Mouse (Mus musculus) forebrain, embryonic 11.5 days (tissue): ENCODE measurements around the gene Aldh1b1. TPM values are rescaled to one million over a fixed set of nuclear protein-coding genes. Genes with fewer than 3 reads are reported as not detected.

Source experiments
- ATAC-seq: fragments of 200-750 bp; cut with Nextera tagmentation; replicated peaks from 2 replicates; pipeline ENCODE4 v1.8.0; 2017; ENCODE audit warnings: moderate TSS enrichment; ENCODE audit not compliant: low FRiP score
- DNase-seq: peaks from one replicate; pipeline ENCODE4 v3.0.0-alpha.2; 2017; ENCODE audit warnings: low spot score
- H3K27ac ChIP-seq: fragments of 300-500 bp; sonication (generic); 2 replicates; pipeline ENCODE4 v1.5.1; 2014; ENCODE audit warnings: low read depth, low read length
- H3K27me3 ChIP-seq: fragments of 300-500 bp; sonication (generic); 2 replicates; pipeline ENCODE4 v1.6.1; 2014; ENCODE audit warnings: mild to moderate bottlenecking, low read length, mixed read lengths; ENCODE audit not compliant: control insufficient read depth, insufficient read depth
- H3K36me3 ChIP-seq: fragments of 300-500 bp; sonication (generic); 2 replicates; pipeline ENCODE4 v1.6.1; 2014; ENCODE audit warnings: mild to moderate bottlenecking, low read length, moderate library complexity, mixed read lengths; ENCODE audit not compliant: control insufficient read depth, insufficient read depth
- H3K4me1 ChIP-seq: fragments of 300-500 bp; sonication (generic); replicated peaks from 2 replicates; pipeline ENCODE4 v1.6.1; 2014; ENCODE audit warnings: low read length, mixed read lengths; ENCODE audit not compliant: control insufficient read depth, insufficient read depth
- H3K4me2 ChIP-seq: fragments of 300-500 bp; sonication (generic); 2 replicates; pipeline ENCODE4 v1.6.1; 2014; ENCODE audit warnings: low read depth, mild to moderate bottlenecking, low read length, moderate library complexity, mixed read lengths; ENCODE audit not compliant: severe bottlenecking
- H3K4me3 ChIP-seq: fragments of 300-500 bp; sonication (generic); 2 replicates; pipeline ENCODE4 v1.5.1; 2014; ENCODE audit warnings: low read depth, low read length
- H3K9ac ChIP-seq: fragments of 300-500 bp; sonication (generic); 2 replicates; pipeline ENCODE4 v1.6.1; 2014; ENCODE audit warnings: low read length
- H3K9me3 ChIP-seq: fragments of 300-500 bp; sonication (generic); 2 replicates; pipeline ENCODE4 v1.6.1; 2016; ENCODE audit warnings: low read length, mixed read lengths; ENCODE audit not compliant: control insufficient read depth
- WGBS: fragments of 180-500 bp; shearing (Covaris S2); extraction: QIAGEN DNeasy Blood & Tissue Kit; methylation state at CpG from one replicate; pipeline ENCODE4 v1.1.7; 2014; 5-methylcytosine and 5-hydroxymethylcytosine counted together
- polyA plus RNA-seq: library from polyadenylated mRNA; unstranded; fragments of >200 nt; fragmentation: Nextera tagmentation; extraction: Ambion mirVana; gene quantifications from 2 replicates; pipeline ENCODE4 v1.2.1, GENCODE M21; 2014

Gene Aldh1b1
- polyA plus RNA-seq, 1 experiment from 2014 or later, result 5.2 TPM

DNA sequence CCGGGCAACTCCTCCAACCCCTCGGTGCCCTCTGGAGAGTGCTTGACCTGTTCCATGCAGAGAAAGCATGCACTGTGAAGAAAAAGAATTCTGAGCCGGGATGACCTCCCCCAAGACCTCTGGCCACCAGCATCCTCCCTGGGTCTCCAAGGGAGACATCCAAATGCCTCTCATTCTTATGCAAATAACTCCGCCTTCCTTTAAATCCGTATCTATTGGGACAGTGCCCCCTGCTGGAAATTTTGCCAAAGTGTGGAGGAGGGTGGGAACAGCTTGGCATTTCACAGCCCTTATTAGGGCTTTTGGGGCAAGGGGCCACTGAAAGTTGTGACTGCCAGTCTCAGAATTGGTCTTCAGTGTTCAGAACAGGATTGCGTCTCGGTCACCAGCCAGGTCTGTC, 16.7 kb downstream of the Aldh1b1 start:
- Histone ChIP-seq H3K4me3 (no peak overlapping the region), H3K9ac (no peak overlapping the region), H3K9me3 (no peaks in the 10 kb centered on the region), H3K4me2 (no peak overlapping the region), H3K27ac (no peak overlapping the region), H3K36me3 (no peaks in the 10 kb centered on the region), H3K4me1 (peaks cover 21% of the 10 kb centered on the region), H3K27me3 (no peaks in the 10 kb centered on the region)
- no peak for ATAC-seq
- WGBS, result 22% methylated on average over 7 of the region's 7 CpGs
- peak; percentile 73 for DNase-seq

DNA sequence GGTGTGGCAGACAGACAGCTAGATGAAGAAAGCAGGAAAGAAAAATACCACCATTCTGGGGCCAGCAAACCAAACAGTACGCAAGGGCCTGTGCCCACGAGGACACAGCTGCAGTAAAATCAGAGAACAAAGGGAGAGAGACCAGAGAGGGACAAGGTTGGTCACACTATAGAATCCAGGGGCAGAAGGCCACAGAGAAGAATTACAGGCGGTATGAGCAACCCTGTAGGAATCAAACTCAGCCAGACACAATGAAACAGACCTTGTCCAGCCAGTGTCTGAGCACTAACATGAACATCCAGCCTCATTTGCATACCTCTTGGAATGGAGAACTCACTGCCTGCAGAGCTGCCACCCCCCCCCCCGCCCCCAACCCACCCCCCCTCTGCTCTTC, 20.0 kb downstream of the Aldh1b1 start:
- Histone ChIP-seq H3K36me3 (no peaks in the 10 kb centered on the region), H3K4me3 (0 out of 2 replicates have a peak overlapping the region, but pooled peaks have one; percentile 1), H3K27ac (peak overlapping the region; percentile 96), H3K9me3 (no peaks in the 10 kb centered on the region), H3K4me1 (peaks cover 35% of the 10 kb centered on the region), H3K27me3 (no peaks in the 10 kb centered on the region), H3K9ac (peak overlapping the region; percentile 61), H3K4me2 (peak overlapping the region; percentile 46)
- 18% methylated on average over 3 of the region's 4 CpGs for WGBS
- DNase-seq (no peak), ATAC-seq (no peak; the same call in 1 of the 2 replicates)

DNA sequence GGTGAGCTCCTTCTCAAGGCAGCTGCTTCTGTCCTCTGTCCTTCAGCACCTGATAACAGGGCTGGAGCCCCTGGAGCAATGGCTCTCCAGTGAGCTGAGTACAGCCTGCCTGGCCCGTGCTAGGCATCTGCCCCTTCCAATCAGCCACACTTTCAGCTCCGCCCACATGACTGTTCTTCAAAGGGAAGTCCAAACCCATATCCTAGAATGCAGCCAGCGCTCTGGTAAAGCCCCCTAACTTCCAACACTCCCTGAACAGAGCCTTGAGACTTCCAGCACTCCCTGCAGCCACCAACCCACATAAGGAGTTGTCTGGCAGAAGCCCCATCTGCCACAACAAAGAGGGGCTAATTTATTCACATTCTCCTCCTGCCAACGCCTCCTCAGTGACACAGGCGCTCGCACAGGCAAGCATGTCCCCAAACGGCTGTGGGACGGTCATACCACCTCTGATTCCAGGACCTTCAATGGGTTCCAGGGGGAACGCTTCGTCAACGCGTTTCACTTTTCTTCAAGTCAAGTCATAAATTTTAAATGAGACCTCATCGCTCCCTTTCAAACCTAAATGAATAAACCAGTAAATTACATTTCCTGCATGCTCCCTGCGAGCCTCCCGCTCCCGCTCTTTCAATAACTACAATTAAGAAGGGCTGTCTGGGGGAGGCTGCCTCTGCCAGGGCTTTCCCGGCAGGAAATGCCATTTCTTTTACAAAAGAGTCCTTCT, 20.5 kb downstream of the Aldh1b1 start:
- ATAC-seq, result peak; percentile 64
- H3K4me3 ChIP-seq, result peak overlapping the region; percentile 1; the same call in 1 of the 2 replicates
- H3K27me3 ChIP-seq, result no peaks in the 10 kb centered on the region; the same call in 1 of the 2 replicates
- no peaks in the 10 kb centered on the region for H3K9me3 ChIP-seq
- 1% methylated on average over 17 of the region's 17 CpGs for WGBS
- peak overlapping the region; percentile 61 for H3K9ac ChIP-seq
- peak overlapping the region; percentile 96 for H3K27ac ChIP-seq
- H3K4me1 ChIP-seq, result peaks cover 41% of the 10 kb centered on the region
- H3K36me3 ChIP-seq, result no peaks in the 10 kb centered on the region
- DNase-seq, result peak; percentile 82
- peak overlapping the region; percentile 46 for H3K4me2 ChIP-seq

DNA sequence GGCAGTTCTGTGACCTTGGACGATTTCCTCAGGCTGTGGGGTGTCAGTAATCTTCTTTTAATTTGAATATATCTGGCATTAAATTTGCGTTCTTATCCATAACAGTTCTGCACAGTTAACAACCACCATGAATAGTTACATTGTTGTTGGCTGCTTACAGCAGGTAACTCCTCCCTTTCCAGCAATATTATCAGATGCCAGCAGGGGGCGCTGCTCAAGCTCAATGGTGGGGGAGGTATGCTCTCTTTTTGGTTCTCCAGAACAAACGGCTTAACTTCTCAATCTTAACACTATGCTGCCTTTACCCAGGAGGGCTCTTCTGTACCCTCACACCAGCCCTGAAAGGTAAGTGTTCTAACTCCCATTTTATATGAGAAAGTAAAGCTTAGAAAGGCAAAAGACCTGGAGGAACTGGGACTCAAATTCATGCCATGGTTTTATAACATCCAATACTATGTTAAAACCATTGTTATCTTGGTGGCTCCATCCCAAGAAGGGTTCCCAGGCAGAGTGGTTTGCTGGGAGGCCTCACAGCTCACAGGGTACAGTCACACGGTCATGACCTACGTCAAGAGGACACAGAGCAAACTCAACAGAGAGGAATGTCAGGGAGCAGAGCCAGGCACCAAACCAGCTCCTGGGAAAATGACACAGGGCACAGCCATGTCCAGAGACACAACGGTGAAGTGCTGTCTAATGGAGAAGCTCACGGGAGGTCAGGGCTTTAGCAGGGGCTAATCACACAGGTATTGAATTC, 21.4 kb downstream of the Aldh1b1 start:
- peaks cover 6% of the 10 kb centered on the region for H3K27me3 ChIP-seq
- 43% methylated on average over 8 of the region's 8 CpGs for WGBS
- no peak for ATAC-seq

DNA sequence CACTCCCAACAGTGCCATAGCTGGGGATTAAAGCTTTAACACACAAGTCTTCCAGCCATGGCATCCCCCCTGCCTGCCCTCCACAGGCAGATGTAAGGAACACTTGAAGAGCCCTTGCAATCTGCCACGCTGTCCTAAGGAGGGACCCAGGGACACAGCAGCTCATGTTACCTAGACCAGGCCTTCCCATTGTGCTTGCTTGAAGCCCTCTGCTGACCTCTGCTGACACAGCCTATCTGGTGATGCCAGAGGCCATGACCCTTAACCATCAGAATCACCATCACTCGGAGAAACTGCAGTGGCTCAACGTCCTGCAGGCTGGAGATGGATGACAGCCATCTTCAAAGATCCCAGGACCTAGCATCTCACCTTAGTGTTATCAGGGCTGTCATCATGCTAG, 23.2 kb downstream of the Aldh1b1 start:
- H3K4me3 ChIP-seq, result no peak overlapping the region
- peaks cover 20% of the 10 kb centered on the region for H3K27me3 ChIP-seq
- no peaks in the 10 kb centered on the region for H3K9me3 ChIP-seq
- H3K9ac ChIP-seq, result no peak overlapping the region
- H3K4me1 ChIP-seq, result peaks cover 50% of the 10 kb centered on the region
- no peaks in the 10 kb centered on the region for H3K36me3 ChIP-seq
- H3K4me2 ChIP-seq, result no peak overlapping the region
- ATAC-seq, result no peak
- DNase-seq, result no peak
- H3K27ac ChIP-seq, result 0 out of 2 replicates have a peak overlapping the region, but pooled peaks have one; percentile 97
- 48% methylated on average over 3 of the region's 3 CpGs for WGBS

More for the DNA sequence above, 21.4 kb downstream of the Aldh1b1 start:
- H3K4me2 ChIP-seq, result peak overlapping the region; percentile 46; the same call in 1 of the 2 replicates
- no peaks in the 10 kb centered on the region for H3K36me3 ChIP-seq
- H3K9me3 ChIP-seq, result no peaks in the 10 kb centered on the region
- no peak overlapping the region for H3K4me3 ChIP-seq
- H3K9ac ChIP-seq, result peak overlapping the region; percentile 61
- H3K27ac ChIP-seq, result peak overlapping the region; percentile 96
- DNase-seq, result peak; percentile 91
- H3K4me1 ChIP-seq, result peaks cover 46% of the 10 kb centered on the region

DNA sequence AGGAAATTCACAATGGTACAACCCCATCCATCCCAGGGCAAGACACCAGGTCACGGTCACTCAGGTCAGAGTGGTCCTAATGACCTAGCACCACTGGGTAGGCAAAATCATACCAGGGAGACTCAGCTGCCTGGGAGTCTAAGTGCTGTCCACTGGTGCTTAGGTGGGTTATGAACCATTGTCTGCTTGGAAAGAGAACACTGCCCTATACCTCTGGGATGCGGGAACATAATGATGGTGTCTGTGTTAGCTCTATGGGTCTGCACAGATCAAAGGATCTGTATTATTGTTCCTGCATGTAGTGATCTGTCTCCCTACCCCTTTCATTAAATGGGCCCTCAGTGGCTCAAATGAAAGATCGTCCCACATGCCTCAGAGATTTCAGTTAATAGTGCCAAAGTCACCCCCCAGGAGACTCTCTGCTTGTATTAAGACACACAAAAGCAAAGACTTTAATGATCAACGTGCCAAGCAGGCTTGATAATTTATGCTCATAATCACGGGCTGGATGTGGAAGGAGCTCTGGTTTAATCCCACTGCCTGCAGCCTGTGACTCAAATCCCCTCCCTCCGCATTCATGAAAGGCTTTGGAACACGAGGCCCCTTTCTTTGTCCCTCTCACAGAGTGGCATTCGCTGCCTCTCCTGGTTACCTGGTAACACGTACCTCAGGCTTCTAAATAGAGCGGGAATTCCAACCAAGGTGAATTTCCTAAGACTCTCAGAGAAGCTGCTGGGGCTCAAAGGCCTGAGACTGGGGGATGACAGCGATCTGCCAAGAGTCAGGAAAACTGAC, 24.2 kb downstream of the Aldh1b1 start:
- WGBS, result 5% methylated on average over 11 of the region's 11 CpGs
- H3K36me3 ChIP-seq, result no peaks in the 10 kb centered on the region
- peak overlapping the region; percentile 60 for H3K4me3 ChIP-seq
- DNase-seq (peak; percentile 82), ATAC-seq (peak; percentile 40)
- peak overlapping the region; percentile 81 for H3K9ac ChIP-seq
- peak overlapping the region; percentile 62 for H3K4me2 ChIP-seq
- peaks cover 51% of the 10 kb centered on the region for H3K4me1 ChIP-seq
- H3K27me3 ChIP-seq, result peaks cover 30% of the 10 kb centered on the region
- peak overlapping the region; percentile 97 for H3K27ac ChIP-seq
- no peaks in the 10 kb centered on the region for H3K9me3 ChIP-seq

DNA sequence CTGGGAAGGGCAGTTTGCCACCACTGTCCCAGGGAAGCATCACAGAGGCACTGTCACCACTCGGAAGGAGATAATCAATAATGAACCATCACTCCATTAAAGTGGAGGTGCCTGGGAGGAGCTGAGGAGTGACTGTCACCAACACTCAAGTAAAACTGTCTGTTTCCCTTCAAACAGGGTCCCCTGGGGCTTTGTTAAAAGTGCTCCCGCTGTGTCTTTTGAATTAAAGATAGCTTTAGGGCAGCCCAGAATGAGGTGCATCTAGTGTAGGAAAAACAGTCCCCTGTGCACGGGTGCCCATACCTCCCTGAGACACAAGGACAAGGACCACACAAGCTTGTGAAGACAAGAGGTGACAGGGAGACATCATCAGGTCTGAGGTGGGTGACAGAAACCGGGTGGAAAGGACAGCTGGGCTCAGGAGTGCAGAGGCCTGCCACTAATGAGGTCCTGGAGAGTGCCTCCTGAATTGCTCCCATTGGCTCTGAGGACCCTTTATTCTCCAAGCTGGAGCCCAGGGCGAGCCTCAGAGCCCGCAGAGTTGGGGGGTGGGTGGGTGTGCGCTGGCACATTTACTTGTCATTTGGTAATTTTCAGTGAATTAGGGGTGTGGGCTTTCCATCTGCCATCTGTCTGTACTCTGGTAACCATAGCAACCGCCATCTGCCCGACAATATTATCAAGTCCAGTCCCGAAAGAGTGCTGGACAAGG, 25.4 kb downstream of the Aldh1b1 start:
- 3% methylated on average over 10 of the region's 10 CpGs for WGBS
- peak overlapping the region; percentile 97 for H3K27ac ChIP-seq
- no peaks in the 10 kb centered on the region for H3K36me3 ChIP-seq
- ATAC-seq (peak; percentile 51), DNase-seq (peak; percentile 77)
- H3K9ac ChIP-seq, result peak overlapping the region; percentile 81
- H3K27me3 ChIP-seq, result peaks cover 36% of the 10 kb centered on the region
- H3K4me1 ChIP-seq, result peaks cover 40% of the 10 kb centered on the region
- peak overlapping the region; percentile 62 for H3K4me2 ChIP-seq
- H3K4me3 ChIP-seq, result peak overlapping the region; percentile 60
- no peaks in the 10 kb centered on the region for H3K9me3 ChIP-seq
